ENCODE assay signal across 9 mouse cellular contexts in genomic region chr2:153929871-153930413, GRCm38 (mm10). TPM values are rescaled to one million over a fixed set of nuclear protein-coding genes. Genes with fewer than 3 reads are reported as not detected.
DNase-seq lines count a peak whose midpoint lies in the region; ATAC-seq and TF ChIP-seq lines count a peak whose summit lies in the region.
"Had no signal": no experiment of that assay in that cellular context is flagged by ENCODE, and none has a peak within 500 bp of the region (broad histone marks: within the 10 kb centered on the region; RNA-seq: fewer than 3 reads in every experiment).

No protein-coding gene starts in this region.

- no peaks in the 10 kb centered on the region for H3K36me3 ChIP-seq in neural tube, embryonic 15.5 days
- no peaks in the 10 kb centered on the region for H3K36me3 ChIP-seq in liver, postnatal 0 days (replicated peaks; ENCODE audit: insufficient read depth, low read length)

- 46% methylated on average over 3 of the region's 3 CpGs for WGBS in neural tube, embryonic 15.5 days
- 32% methylated on average over 3 of the region's 3 CpGs for WGBS in liver, postnatal 0 days (ENCODE audit: insufficient replicate concordance)

- H3K9ac ChIP-seq in neural tube, embryonic 15.5 days (replicated peaks) = no peak overlapping the region
- H3K9ac ChIP-seq in liver, postnatal 0 days (replicated peaks) = no peak overlapping the region

- no peaks in the 10 kb centered on the region for H3K27me3 ChIP-seq in neural tube, embryonic 15.5 days (replicated peaks)
- 0 out of 2 replicates have a peak, but pooled peaks cover 2% of the 10 kb centered on the region for H3K27me3 ChIP-seq in liver, postnatal 0 days (ENCODE audit: insufficient read depth, low read length)

- no peak overlapping the region for H3K27ac ChIP-seq in neural tube, embryonic 15.5 days (replicated peaks)
- no peak overlapping the region for H3K27ac ChIP-seq in liver, postnatal 0 days (ENCODE audit: low read depth)

- H3K4me2 ChIP-seq in neural tube, embryonic 15.5 days = no peak overlapping the region
- no peak overlapping the region for H3K4me2 ChIP-seq in liver, postnatal 0 days (ENCODE audit: low read depth, low read length)

- TF ChIP-seq CTCF in liver, postnatal 0 days (IDR thresholded peaks at IDR 0.05; ENCODE audit: low read depth) = peak; percentile 94

- TF ChIP-seq EP300 in liver, postnatal 0 days (IDR thresholded peaks at IDR 0.05; ENCODE audit: low read depth) = no peak

- no peaks in the 10 kb centered on the region for H3K9me3 ChIP-seq in neural tube, embryonic 15.5 days (replicated peaks)
- H3K9me3 ChIP-seq in liver, postnatal 0 days (ENCODE audit: low read length) = no peaks in the 10 kb centered on the region

- peak; percentile 59 for DNase-seq in neural tube, embryonic 10.5 days (ENCODE audit: extremely low spot score, low spot score)
- peak; percentile 63 for DNase-seq in adrenal gland, adult 2 months
- peak; percentile 67 to 68 for DNase-seq in cerebellum, postnatal 36 days
- DNase-seq in heart, postnatal 14 days = peak; percentile 45 to 73
- peak; percentile 71 for DNase-seq in liver, postnatal 0 days
- peak; percentile 74 for DNase-seq in retina, postnatal 1 day

- H3K4me1 ChIP-seq in neural tube, embryonic 15.5 days = 0 out of 2 replicates have a peak, but pooled peaks cover 3% of the 10 kb centered on the region
- H3K4me1 ChIP-seq in liver, postnatal 0 days (ENCODE audit: insufficient read depth) = no peaks in the 10 kb centered on the region

- ATAC-seq in neural tube, embryonic 15.5 days (ENCODE audit: low FRiP score) = no peak
- ATAC-seq in liver, postnatal 0 days = no peak

- intact Hi-C loops in heart, postnatal 14 days (cut with DNase I) = loop anchor here (1.0 to 5.0 kb wide), 2 partner anchors 123 to 263 kb away; no protein-coding TSS in a partner anchor

- no peak overlapping the region for H3K4me3 ChIP-seq in neural tube, embryonic 15.5 days (replicated peaks)
- H3K4me3 ChIP-seq in liver, postnatal 0 days (ENCODE audit: low read depth, low read length) = no peak overlapping the region
- H3K4me3 ChIP-seq: myocyte had no signal

RNA-seq across cellular contexts. Expression of gene Bpifb4, which starts 8.1 kb away (rescaled TPM):
- polyA plus RNA-seq in neural tube, embryonic 15.5 days (2015; fragmentation: Nextera tagmentation; extraction: Ambion mirVana) = not detected in 2 replicates
- not detected for total RNA-seq in adrenal gland, adult 2 months (2021)
- 0.07 TPM in 1 of 2 replicates, not detected in the other for polyA plus RNA-seq in adrenal gland, adult 2 months (2012; rRNA removed)
- not detected for total RNA-seq in heart, postnatal 14 days (2021)
- not detected in 2 replicates for polyA plus RNA-seq in liver, postnatal 0 days (2015; fragmentation: Nextera tagmentation; extraction: Ambion mirVana)
- polyA plus RNA-seq: gonadal fat pad, adult 2 months; myocyte had no signal

RNA-seq across cellular contexts. Expression of gene Bpifb3, which starts 11.9 kb away (rescaled TPM):
- not detected in 2 replicates for polyA plus RNA-seq in neural tube, embryonic 15.5 days (2015; fragmentation: Nextera tagmentation; extraction: Ambion mirVana)
- total RNA-seq in adrenal gland, adult 2 months (2021) = not detected
- not detected in 2 replicates for polyA plus RNA-seq in adrenal gland, adult 2 months (2012; rRNA removed)
- not detected for total RNA-seq in heart, postnatal 14 days (2021)
- 0.08 TPM in 1 of 2 replicates, not detected in the other for polyA plus RNA-seq in liver, postnatal 0 days (2015; fragmentation: Nextera tagmentation; extraction: Ambion mirVana)
- polyA plus RNA-seq: myocyte had no signal

RNA-seq across cellular contexts. Expression of gene Bpifb6, which starts 29.8 kb away (rescaled TPM):
- 0.12 TPM in 1 of 2 replicates, not detected in the other for polyA plus RNA-seq in neural tube, embryonic 15.5 days (2015; fragmentation: Nextera tagmentation; extraction: Ambion mirVana)
- 1 to 10 TPM in 1 of 2 experiments, under 1 TPM in 1; 0.55 to 6.3 TPM for total RNA-seq in adrenal gland, adult 2 months (2021)
- polyA plus RNA-seq in adrenal gland, adult 2 months (2012; rRNA removed) = 0.06 TPM in 1 of 2 replicates, not detected in the other
- not detected for total RNA-seq in heart, postnatal 14 days (2021)
- not detected in 2 replicates for polyA plus RNA-seq in liver, postnatal 0 days (2015; fragmentation: Nextera tagmentation; extraction: Ambion mirVana)
- polyA plus RNA-seq: myocyte had no signal

RNA-seq across cellular contexts. Expression of gene Bpifa6, which starts 44.8 kb away (rescaled TPM):
- not detected in 2 replicates for polyA plus RNA-seq in neural tube, embryonic 15.5 days (2015; fragmentation: Nextera tagmentation; extraction: Ambion mirVana)
- total RNA-seq in adrenal gland, adult 2 months (2021) = not detected
- polyA plus RNA-seq in adrenal gland, adult 2 months (2012; rRNA removed) = not detected in 2 replicates
- not detected for total RNA-seq in heart, postnatal 14 days (2021)
- polyA plus RNA-seq in liver, postnatal 0 days (2015; fragmentation: Nextera tagmentation; extraction: Ambion mirVana) = not detected in 2 replicates
- polyA plus RNA-seq: gonadal fat pad, adult 2 months; myocyte had no signal

RNA-seq across cellular contexts. Expression of gene Bpifb2, which starts 55.1 kb away (rescaled TPM):
- polyA plus RNA-seq in neural tube, embryonic 15.5 days (2015; fragmentation: Nextera tagmentation; extraction: Ambion mirVana) = not detected in 2 replicates
- total RNA-seq in adrenal gland, adult 2 months (2021) = under 1 TPM in 1 of 2 experiments, not detected in 1; 0.17 TPM
- polyA plus RNA-seq in adrenal gland, adult 2 months (2012; rRNA removed) = not detected in 2 replicates
- total RNA-seq in heart, postnatal 14 days (2021) = not detected
- not detected in 2 replicates for polyA plus RNA-seq in liver, postnatal 0 days (2015; fragmentation: Nextera tagmentation; extraction: Ambion mirVana)
- polyA plus RNA-seq: myocyte had no signal
